ENCODE assay signal across 24 mouse cellular contexts in genomic region chr3:121559406-121560114, GRCm38 (mm10). TPM values are rescaled to one million over a fixed set of nuclear protein-coding genes. Genes with fewer than 3 reads are reported as not detected.
DNase-seq lines count a peak whose midpoint lies in the region; ATAC-seq and TF ChIP-seq lines count a peak whose summit lies in the region.
"Had no signal": no experiment of that assay in that cellular context is flagged by ENCODE, and none has a peak within 500 bp of the region (broad histone marks: within the 10 kb centered on the region; RNA-seq: fewer than 3 reads in every experiment).

No protein-coding gene starts in this region.

- no peaks in the 10 kb centered on the region for H3K36me3 ChIP-seq in embryonic facial prominence, embryonic 13.5 days
- no peaks in the 10 kb centered on the region for H3K36me3 ChIP-seq in embryonic facial prominence, embryonic 10.5 days (replicated peaks)
- H3K36me3 ChIP-seq in intestine, embryonic 16.5 days (ENCODE audit: control insufficient read depth, insufficient read depth, low read length) = no peaks in the 10 kb centered on the region
- no peaks in the 10 kb centered on the region for H3K36me3 ChIP-seq in lung, postnatal 0 days (ENCODE audit: insufficient read depth, low read length)
- no peaks in the 10 kb centered on the region for H3K36me3 ChIP-seq in stomach, embryonic 16.5 days (ENCODE audit: control insufficient read depth, insufficient read depth, low read length)
- no peaks in the 10 kb centered on the region for H3K36me3 ChIP-seq in neural tube, embryonic 15.5 days
- H3K36me3 ChIP-seq: heart, embryonic 10.5 days; hindbrain, embryonic 10.5 days; limb, embryonic 10.5 days; liver, embryonic 12.5 days; midbrain, embryonic 12.5 days; neural tube, embryonic 12.5 days had no signal

- no peaks in the 10 kb centered on the region for H3K9me3 ChIP-seq in embryonic facial prominence, embryonic 13.5 days
- H3K9me3 ChIP-seq in embryonic facial prominence, embryonic 10.5 days = no peaks in the 10 kb centered on the region
- H3K9me3 ChIP-seq in intestine, embryonic 16.5 days (ENCODE audit: control insufficient read depth, low read length) = no peaks in the 10 kb centered on the region
- no peaks in the 10 kb centered on the region for H3K9me3 ChIP-seq in lung, postnatal 0 days (ENCODE audit: low read length)
- H3K9me3 ChIP-seq in stomach, embryonic 16.5 days (replicated peaks; ENCODE audit: control insufficient read depth, low read length) = no peaks in the 10 kb centered on the region
- no peaks in the 10 kb centered on the region for H3K9me3 ChIP-seq in neural tube, embryonic 15.5 days (replicated peaks)
- H3K9me3 ChIP-seq: forebrain, embryonic 13.5 days; heart, embryonic 10.5 days; hindbrain, embryonic 10.5 days; limb, embryonic 10.5 days; liver, embryonic 12.5 days; midbrain, embryonic 12.5 days; neural tube, embryonic 12.5 days had no signal

- peaks cover 12% of the 10 kb centered on the region for H3K4me1 ChIP-seq in embryonic facial prominence, embryonic 13.5 days
- peaks cover 21% of the 10 kb centered on the region for H3K4me1 ChIP-seq in embryonic facial prominence, embryonic 10.5 days
- peaks cover 8% of the 10 kb centered on the region; the same call in 1 of the 2 replicates for H3K4me1 ChIP-seq in intestine, embryonic 16.5 days (ENCODE audit: control insufficient read depth, insufficient read depth, low read length)
- no peaks in the 10 kb centered on the region; the same call in 1 of the 2 replicates for H3K4me1 ChIP-seq in lung, postnatal 0 days (ENCODE audit: insufficient read depth, low read depth, low read length)
- 0 out of 2 replicates have a peak, but pooled peaks cover 5% of the 10 kb centered on the region for H3K4me1 ChIP-seq in stomach, embryonic 16.5 days (ENCODE audit: control insufficient read depth, insufficient read depth, low read length)
- H3K4me1 ChIP-seq in neural tube, embryonic 15.5 days = no peaks in the 10 kb centered on the region
- H3K4me1 ChIP-seq: forebrain, embryonic 13.5 days; limb, embryonic 10.5 days; midbrain, embryonic 12.5 days had no signal

- WGBS in embryonic facial prominence, embryonic 13.5 days = 71% methylated on average over 15 of the region's 15 CpGs
- WGBS in embryonic facial prominence, embryonic 10.5 days = 78% methylated on average over 15 of the region's 15 CpGs
- 80% methylated on average over 15 of the region's 15 CpGs for WGBS in intestine, embryonic 16.5 days
- WGBS in lung, postnatal 0 days = 59% methylated on average over 15 of the region's 15 CpGs
- WGBS in stomach, embryonic 16.5 days = 76% methylated on average over 15 of the region's 15 CpGs
- WGBS in neural tube, embryonic 15.5 days = 79% methylated on average over 15 of the region's 15 CpGs

- TF ChIP-seq CTCF in lung, postnatal 0 days (IDR thresholded peaks at IDR 0.05) = no peak

- H3K4me3 ChIP-seq in embryonic facial prominence, embryonic 13.5 days = no peak overlapping the region
- H3K4me3 ChIP-seq in embryonic facial prominence, embryonic 10.5 days = no peak overlapping the region
- H3K4me3 ChIP-seq in intestine, embryonic 16.5 days (ENCODE audit: low read length) = no peak overlapping the region
- H3K4me3 ChIP-seq in lung, postnatal 0 days (ENCODE audit: low read depth, low read length) = no peak overlapping the region
- no peak overlapping the region for H3K4me3 ChIP-seq in stomach, embryonic 16.5 days (replicated peaks; ENCODE audit: low read length)
- H3K4me3 ChIP-seq in neural tube, embryonic 15.5 days (replicated peaks) = no peak overlapping the region
- H3K4me3 ChIP-seq: forebrain, embryonic 13.5 days; heart, embryonic 10.5 days; hindbrain, embryonic 10.5 days; left cerebral cortex, adult 2 months; limb, embryonic 10.5 days; liver, embryonic 12.5 days; midbrain, embryonic 12.5 days; neural tube, embryonic 12.5 days had no signal

- no peak overlapping the region for H3K9ac ChIP-seq in embryonic facial prominence, embryonic 13.5 days
- no peak overlapping the region for H3K9ac ChIP-seq in intestine, embryonic 16.5 days (ENCODE audit: low read depth, low read length)
- no peak overlapping the region for H3K9ac ChIP-seq in lung, postnatal 0 days (replicated peaks; ENCODE audit: low read depth)
- H3K9ac ChIP-seq in stomach, embryonic 16.5 days (ENCODE audit: low read length) = no peak overlapping the region
- no peak overlapping the region for H3K9ac ChIP-seq in neural tube, embryonic 15.5 days (replicated peaks)
- H3K9ac ChIP-seq: forebrain, embryonic 13.5 days; liver, embryonic 12.5 days; midbrain, embryonic 12.5 days; neural tube, embryonic 12.5 days had no signal

- ATAC-seq in embryonic facial prominence, embryonic 13.5 days (ENCODE audit: insufficient number of reproducible peaks, insufficient read depth, low FRiP score, low TSS enrichment, low read depth) = no peak
- ATAC-seq in intestine, embryonic 16.5 days = peak; percentile 37; the same call in 1 of the 2 replicates
- ATAC-seq in lung, postnatal 0 days = peak; percentile 81
- ATAC-seq in stomach, embryonic 16.5 days (ENCODE audit: insufficient read depth, low FRiP score) = 0 out of 2 replicates have a peak, but pooled peaks have one; percentile 41
- ATAC-seq in erythroid progenitor cell, adult 5-6 weeks (replicated peaks; ENCODE audit: low FRiP score, poor library complexity, severe bottlenecking) = no peak
- no peak for ATAC-seq in neural tube, embryonic 15.5 days (ENCODE audit: low FRiP score)
- ATAC-seq: forebrain, embryonic 13.5 days; liver, embryonic 12.5 days had no signal

- DNase-seq in embryonic facial prominence, embryonic 10.5 days (ENCODE audit: low spot score) = no peak
- peak; percentile 95 for DNase-seq in lung, postnatal 0 days (ENCODE audit: low spot score)
- no peak for DNase-seq in gastrocnemius, postnatal 10 days
- DNase-seq: adrenal gland, adult 2 months; cerebellum, adult 9-11 months; kidney, adult 9 months; kidney, postnatal 25 days; layer of hippocampus, adult 9-11 months; right cerebral cortex, adult 18-20 months; spleen, adult 18-20 months; thymus, adult 2 months had no signal

- TF ChIP-seq EP300 in lung, postnatal 0 days (IDR thresholded peaks at IDR 0.05) = peak; percentile 98

- H3K27ac ChIP-seq in embryonic facial prominence, embryonic 13.5 days = peak overlapping the region; percentile 22; the same call in 1 of the 2 replicates
- no peak overlapping the region for H3K27ac ChIP-seq in embryonic facial prominence, embryonic 10.5 days (replicated peaks)
- H3K27ac ChIP-seq in intestine, embryonic 16.5 days (ENCODE audit: low read length) = no peak overlapping the region
- H3K27ac ChIP-seq in lung, postnatal 0 days (ENCODE audit: low read length) = peak overlapping the region; percentile 95
- H3K27ac ChIP-seq in stomach, embryonic 16.5 days (ENCODE audit: low read length) = peak overlapping the region; percentile 90
- H3K27ac ChIP-seq in neural tube, embryonic 15.5 days (replicated peaks) = no peak overlapping the region
- H3K27ac ChIP-seq: forebrain, embryonic 13.5 days; heart, embryonic 10.5 days; hindbrain, embryonic 10.5 days; left cerebral cortex, adult 2 months; limb, embryonic 10.5 days; liver, embryonic 12.5 days; midbrain, embryonic 12.5 days; neural tube, embryonic 12.5 days had no signal

- H3K4me2 ChIP-seq in embryonic facial prominence, embryonic 13.5 days = no peak overlapping the region
- H3K4me2 ChIP-seq in intestine, embryonic 16.5 days (ENCODE audit: low read depth, low read length) = no peak overlapping the region
- H3K4me2 ChIP-seq in lung, postnatal 0 days (replicated peaks; ENCODE audit: low read depth, low read length) = no peak overlapping the region
- no peak overlapping the region for H3K4me2 ChIP-seq in stomach, embryonic 16.5 days (ENCODE audit: low read depth, low read length)
- H3K4me2 ChIP-seq in neural tube, embryonic 15.5 days = no peak overlapping the region
- H3K4me2 ChIP-seq: forebrain, embryonic 13.5 days; liver, embryonic 12.5 days; midbrain, embryonic 12.5 days; neural tube, embryonic 12.5 days had no signal

- no peaks in the 10 kb centered on the region for H3K27me3 ChIP-seq in embryonic facial prominence, embryonic 13.5 days
- no peaks in the 10 kb centered on the region; the same call in 1 of the 2 replicates for H3K27me3 ChIP-seq in embryonic facial prominence, embryonic 10.5 days (replicated peaks; ENCODE audit: low read depth, poor library complexity, severe bottlenecking)
- no peaks in the 10 kb centered on the region for H3K27me3 ChIP-seq in intestine, embryonic 16.5 days (replicated peaks; ENCODE audit: control insufficient read depth, insufficient read depth, low read length)
- H3K27me3 ChIP-seq in lung, postnatal 0 days (replicated peaks; ENCODE audit: insufficient read depth, low read length) = no peaks in the 10 kb centered on the region
- no peaks in the 10 kb centered on the region for H3K27me3 ChIP-seq in stomach, embryonic 16.5 days (ENCODE audit: control insufficient read depth, insufficient read depth, low read length)
- no peaks in the 10 kb centered on the region for H3K27me3 ChIP-seq in neural tube, embryonic 15.5 days (replicated peaks)
- H3K27me3 ChIP-seq: forebrain, embryonic 13.5 days; neural tube, embryonic 12.5 days had no signal

RNA-seq across cellular contexts. Expression of gene Slc44a3, which starts 27.4 kb away (rescaled TPM):
- polyA plus RNA-seq in embryonic facial prominence, embryonic 13.5 days (2015; fragmentation: Nextera tagmentation; extraction: Ambion mirVana) = 2.3 and 4.2 TPM in 2 replicates
- polyA plus RNA-seq in embryonic facial prominence, embryonic 10.5 days (2016; fragmentation: Nextera tagmentation; extraction: Ambion mirVana) = 0.83 and 1.6 TPM in 2 replicates
- polyA plus RNA-seq in intestine, embryonic 16.5 days (2015; fragmentation: Nextera tagmentation; extraction: Ambion mirVana) = 54.1 and 54.9 TPM in 2 replicates
- 45.4 and 48.7 TPM in 2 replicates for polyA plus RNA-seq in lung, postnatal 0 days (2015; fragmentation: Nextera tagmentation; extraction: Ambion mirVana)
- polyA plus RNA-seq in stomach, embryonic 16.5 days (2015; fragmentation: Nextera tagmentation; extraction: Ambion mirVana) = 41.5 and 49.4 TPM in 2 replicates
- total RNA-seq in gastrocnemius, postnatal 10 days (2021) = under 1 TPM; 0.18 to 0.33 TPM
- not detected in 2 replicates for total RNA-seq in erythroid progenitor cell, adult 5-6 weeks (2015; ENCODE audit: low replicate concordance)
- not detected in 2 replicates for total RNA-seq in erythroid progenitor cell, adult 5-6 weeks (2017; ENCODE audit: low replicate concordance)
- 1.2 and 2.9 TPM in 2 replicates for polyA plus RNA-seq in neural tube, embryonic 15.5 days (2015; fragmentation: Nextera tagmentation; extraction: Ambion mirVana)
- total RNA-seq: left cerebral cortex, adult 2 months had no signal

Comparison
In these comparisons a context has a peak if more than half of its experiments do, and no peak if none do; other contexts are left out.
1. H3K27ac ChIP-seq: peak in embryonic facial prominence, embryonic 13.5 days (single experiment), lung, postnatal 0 days (single experiment) and stomach, embryonic 16.5 days (single experiment); none in embryonic facial prominence, embryonic 10.5 days (single experiment), intestine, embryonic 16.5 days (single experiment) and neural tube, embryonic 15.5 days (single experiment).
2. ATAC-seq: peak in intestine, embryonic 16.5 days (single experiment), lung, postnatal 0 days (single experiment) and stomach, embryonic 16.5 days (single experiment); none in embryonic facial prominence, embryonic 13.5 days (single experiment), erythroid progenitor cell, adult 5-6 weeks (single experiment) and neural tube, embryonic 15.5 days (single experiment).